Mouse (Mus musculus) intestine, embryonic 16.5 days (tissue): ENCODE measurements around the gene Nudt14. TPM values are rescaled to one million over a fixed set of nuclear protein-coding genes. Genes with fewer than 3 reads are reported as not detected.

ENCODE experiments used
- ATAC-seq: fragments of 200-750 bp; cut with Nextera tagmentation; 2 replicates; pipeline ENCODE4 v1.8.0; 2017; ENCODE audit warnings: moderate TSS enrichment, moderate library complexity
- H3K27ac ChIP-seq: fragments of 300-500 bp; sonication (generic); 2 replicates; pipeline ENCODE4 v1.5.1; 2014; ENCODE audit warnings: mild to moderate bottlenecking, low read length
- H3K27me3 ChIP-seq: fragments of 300-500 bp; sonication (generic); replicated peaks from 2 replicates; pipeline ENCODE4 v1.6.1; 2014; ENCODE audit warnings: low read length, control low read depth, mixed read lengths; ENCODE audit not compliant: control insufficient read depth, insufficient read depth
- H3K36me3 ChIP-seq: fragments of 300-500 bp; sonication (generic); 2 replicates; pipeline ENCODE4 v1.6.1; 2014; ENCODE audit warnings: low read length, control low read depth; ENCODE audit not compliant: control insufficient read depth, insufficient read depth
- H3K4me1 ChIP-seq: fragments of 300-500 bp; sonication (generic); 2 replicates; pipeline ENCODE4 v1.6.1; 2014; ENCODE audit warnings: low read length, control low read depth, mixed read lengths; ENCODE audit not compliant: control insufficient read depth, insufficient read depth
- H3K4me2 ChIP-seq: fragments of 300-500 bp; sonication (generic); 2 replicates; pipeline ENCODE4 v1.6.1; 2014; ENCODE audit warnings: low read depth, low read length, control low read depth
- H3K4me3 ChIP-seq: fragments of 300-500 bp; sonication (generic); 2 replicates; pipeline ENCODE4 v1.5.1; 2014; ENCODE audit warnings: mild to moderate bottlenecking, low read length
- H3K9ac ChIP-seq: fragments of 300-500 bp; sonication (generic); 2 replicates; pipeline ENCODE4 v1.6.1; 2014; ENCODE audit warnings: low read depth, low read length
- H3K9me3 ChIP-seq: fragments of 300-500 bp; sonication (generic); 2 replicates; pipeline ENCODE4 v1.6.1; 2016; ENCODE audit warnings: low read length, control low read depth; ENCODE audit not compliant: control insufficient read depth
- WGBS: fragments of 180-500 bp; shearing (Covaris S2); extraction: QIAGEN DNeasy Blood & Tissue Kit; methylation state at CpG from one replicate; pipeline ENCODE4 v1.1.7; 2014; 5-methylcytosine and 5-hydroxymethylcytosine counted together
- polyA plus RNA-seq: library from polyadenylated mRNA; unstranded; fragments of >200 nt; fragmentation: Nextera tagmentation; extraction: Ambion mirVana; gene quantifications from 2 replicates; pipeline ENCODE4 v1.2.1, GENCODE M21; 2015

Gene Nudt14
- polyA plus RNA-seq, result 100 and 102 TPM in 2 replicates

DNA sequence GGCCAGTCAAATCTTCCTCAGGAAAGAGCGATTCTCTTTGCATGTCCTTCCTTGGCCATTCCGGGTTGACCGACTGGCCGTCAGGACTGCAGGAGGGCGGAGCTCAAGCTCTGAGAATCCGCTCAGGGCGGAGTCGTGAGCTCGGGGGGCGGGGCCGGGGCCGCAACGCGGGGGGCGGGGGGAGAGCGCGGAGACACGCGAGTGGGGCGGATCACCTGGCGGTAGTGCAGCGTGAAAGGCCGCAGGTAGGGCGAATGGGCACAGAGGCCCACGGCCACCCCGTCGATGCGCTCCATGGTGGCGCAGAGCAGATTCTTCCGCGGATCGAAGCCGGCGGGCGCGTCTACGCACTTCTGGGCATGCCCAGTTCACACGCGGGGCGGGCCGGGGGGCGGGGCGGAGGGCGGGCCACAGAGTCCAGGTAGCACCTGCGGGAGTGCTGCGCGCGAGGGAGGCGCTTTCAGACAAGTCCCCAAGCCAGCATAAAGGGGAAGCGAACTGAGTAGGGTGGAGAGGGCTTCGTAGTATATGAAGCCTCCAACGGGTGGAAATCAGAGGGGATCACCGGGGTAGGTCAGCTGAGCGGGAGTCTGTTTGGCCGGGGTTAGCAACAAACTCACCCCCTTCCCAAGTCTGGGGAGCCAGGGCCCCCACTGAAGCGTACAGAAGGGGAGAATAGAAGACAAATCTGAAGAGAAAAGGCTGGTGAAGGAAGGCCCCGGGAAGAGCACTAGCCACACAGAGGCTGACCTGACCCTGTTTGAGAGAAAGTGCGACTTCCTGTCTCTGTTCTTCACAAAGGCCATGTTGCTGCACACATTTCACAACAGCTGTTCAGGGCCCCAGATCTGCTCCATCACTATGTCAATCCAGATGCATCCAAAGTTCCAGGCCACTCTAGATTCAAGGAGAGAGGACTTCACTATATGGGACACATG lies at the start of gene Nudt14:
Gene Nudt14 (minus strand): TSS at position 349 of the 938 bp plus-strand sequence.
- peak within 1 kb of the TSS; percentile 81 for H3K4me2 ChIP-seq
- no peaks in the 10 kb centered on the region for H3K36me3 ChIP-seq
- H3K27me3 ChIP-seq, result no peaks in the 10 kb centered on the region
- WGBS, result 2% methylated on average over 57 of the region's 58 CpGs
- no peaks in the 10 kb centered on the region for H3K9me3 ChIP-seq
- peak within 1 kb of the TSS; percentile 81 for H3K27ac ChIP-seq
- peak within 1 kb of the TSS; percentile 75 for H3K4me3 ChIP-seq
- peak; percentile 92 for ATAC-seq
- peaks cover 24% of the 10 kb centered on the region for H3K4me1 ChIP-seq
- H3K9ac ChIP-seq, result peak within 1 kb of the TSS; percentile 84

- no peak overlapping the region for H3K27ac ChIP-seq
- no peaks in the 10 kb centered on the region for H3K27me3 ChIP-seq
- H3K9ac ChIP-seq, result no peak overlapping the region
- no peak overlapping the region for H3K4me3 ChIP-seq
- H3K36me3 ChIP-seq, result no peaks in the 10 kb centered on the region; the same call in 1 of the 2 replicates
- ATAC-seq, result no peak
- no peak overlapping the region for H3K4me2 ChIP-seq
- 92% methylated on average over 2 of the region's 2 CpGs for WGBS
- H3K9me3 ChIP-seq, result no peaks in the 10 kb centered on the region
- H3K4me1 ChIP-seq, result no peaks in the 10 kb centered on the region
These were observed 49.5 kb upstream of the Nudt14 start for GRCm38 (mm10) chr12:112991444-112991843.

- H3K9me3 ChIP-seq, result no peaks in the 10 kb centered on the region
- WGBS, result 84% methylated on average over 5 of the region's 5 CpGs
- H3K4me2 ChIP-seq, result no peak overlapping the region
- H3K27me3 ChIP-seq, result no peaks in the 10 kb centered on the region
- H3K4me3 ChIP-seq, result no peak overlapping the region
- ATAC-seq, result no peak
- H3K4me1 ChIP-seq, result no peaks in the 10 kb centered on the region
- no peak overlapping the region for H3K27ac ChIP-seq
- H3K36me3 ChIP-seq, result peaks cover under 1% of the 10 kb centered on the region
- no peak overlapping the region for H3K9ac ChIP-seq
These were observed 48.9 kb upstream of the Nudt14 start for GRCm38 (mm10) chr12:112990706-112991405.

DNA sequence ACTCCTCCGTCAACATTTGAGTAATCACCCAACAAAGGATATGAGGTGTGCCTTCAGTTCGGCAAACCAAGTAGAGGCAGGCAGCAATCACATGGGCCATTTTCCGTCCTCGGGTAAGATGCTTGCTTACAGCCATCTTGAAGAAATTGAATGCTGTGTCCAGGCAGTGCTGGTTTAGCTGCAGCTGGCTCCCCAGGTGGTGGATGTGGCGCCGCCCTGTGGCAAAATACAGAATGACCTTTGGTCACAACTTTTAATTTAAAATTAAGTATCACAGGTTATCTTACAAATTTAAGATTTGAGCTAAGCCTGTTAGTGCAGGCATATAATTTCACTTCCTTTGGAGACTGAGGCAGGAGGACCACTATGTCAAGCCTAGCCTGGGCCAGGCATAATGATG lies 46.0 kb upstream of the Nudt14 start:
- H3K27me3 ChIP-seq, result no peaks in the 10 kb centered on the region
- H3K4me1 ChIP-seq, result no peaks in the 10 kb centered on the region
- no peaks in the 10 kb centered on the region for H3K9me3 ChIP-seq
- H3K27ac ChIP-seq, result no peak overlapping the region
- no peak for ATAC-seq
- H3K36me3 ChIP-seq, result peaks cover 6% of the 10 kb centered on the region
- H3K4me3 ChIP-seq, result no peak overlapping the region
- H3K4me2 ChIP-seq, result no peak overlapping the region
- 70% methylated on average over 6 of the region's 6 CpGs for WGBS
- H3K9ac ChIP-seq, result no peak overlapping the region

DNA sequence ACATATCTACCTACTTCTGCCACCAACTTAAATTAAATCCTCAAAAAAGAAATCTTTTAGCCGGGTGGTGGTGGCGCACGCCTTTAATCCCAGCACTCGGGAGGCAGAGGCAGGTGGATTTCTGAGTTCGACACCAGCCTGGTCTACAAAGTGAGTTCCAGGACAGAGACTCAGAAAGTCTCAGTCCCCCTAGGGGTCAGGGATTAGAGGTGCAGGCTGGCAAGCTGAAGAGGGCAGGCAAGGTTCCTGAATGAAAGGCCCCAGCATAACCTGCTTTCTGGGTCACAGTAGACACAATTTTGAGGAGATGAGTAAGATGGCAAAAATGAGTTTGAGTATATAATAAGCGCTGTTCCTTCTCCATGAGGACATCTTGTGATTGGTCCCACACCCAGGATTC lies 43.4 kb upstream of the Nudt14 start:
- no peak overlapping the region for H3K27ac ChIP-seq
- H3K4me3 ChIP-seq, result no peak overlapping the region
- no peak overlapping the region for H3K9ac ChIP-seq
- WGBS, result 92% methylated on average over 6 of the region's 6 CpGs
- H3K36me3 ChIP-seq, result peaks cover 6% of the 10 kb centered on the region; the same call in 1 of the 2 replicates
- no peaks in the 10 kb centered on the region for H3K4me1 ChIP-seq
- H3K9me3 ChIP-seq, result no peaks in the 10 kb centered on the region
- H3K27me3 ChIP-seq, result no peaks in the 10 kb centered on the region
- no peak for ATAC-seq
- no peak overlapping the region for H3K4me2 ChIP-seq

DNA sequence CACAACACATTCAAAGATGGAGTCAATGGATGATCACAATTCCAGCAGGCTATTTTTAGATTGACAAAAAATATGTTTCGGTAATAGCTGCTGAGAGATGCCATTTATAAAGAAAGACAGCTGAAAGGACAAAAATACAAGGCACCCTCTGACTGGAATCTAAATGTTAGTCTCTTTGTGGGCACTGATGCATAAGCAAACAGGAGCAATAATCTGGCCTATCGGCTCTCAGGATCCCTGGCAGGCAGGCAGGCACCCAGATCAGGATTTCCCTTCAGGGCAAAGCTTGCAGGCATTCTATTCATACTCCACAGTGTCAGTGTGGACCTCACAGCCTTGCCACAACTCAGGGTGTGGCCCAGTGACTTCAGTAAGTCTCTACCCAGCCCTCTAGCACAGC lies 40.1 kb upstream of the Nudt14 start:
- Histone ChIP-seq H3K27me3 (no peaks in the 10 kb centered on the region), H3K9me3 (no peaks in the 10 kb centered on the region), H3K4me3 (no peak overlapping the region), H3K9ac (no peak overlapping the region), H3K27ac (no peak overlapping the region), H3K4me1 (peaks cover 5% of the 10 kb centered on the region), H3K4me2 (no peak overlapping the region), H3K36me3 (peaks cover 9% of the 10 kb centered on the region; the same call in 1 of the 2 replicates)
- ATAC-seq, result no peak
- WGBS, result 80% methylated on average over 2 of the region's 2 CpGs

GRCm38 (mm10) chr12:112977156-112977555 lies 35.2 kb upstream of the Nudt14 start:
- Histone ChIP-seq H3K9me3 (no peaks in the 10 kb centered on the region), H3K9ac (peak overlapping the region; percentile 85), H3K4me1 (peaks cover 12% of the 10 kb centered on the region), H3K36me3 (peaks cover 8% of the 10 kb centered on the region; the same call in 1 of the 2 replicates), H3K27me3 (no peaks in the 10 kb centered on the region), H3K27ac (peak overlapping the region; percentile 87), H3K4me3 (peak overlapping the region; percentile 73), H3K4me2 (peak overlapping the region; percentile 86)
- 40% methylated on average over 12 of the region's 12 CpGs for WGBS
- ATAC-seq, result peak; percentile 4; the same call in 1 of the 2 replicates

DNA sequence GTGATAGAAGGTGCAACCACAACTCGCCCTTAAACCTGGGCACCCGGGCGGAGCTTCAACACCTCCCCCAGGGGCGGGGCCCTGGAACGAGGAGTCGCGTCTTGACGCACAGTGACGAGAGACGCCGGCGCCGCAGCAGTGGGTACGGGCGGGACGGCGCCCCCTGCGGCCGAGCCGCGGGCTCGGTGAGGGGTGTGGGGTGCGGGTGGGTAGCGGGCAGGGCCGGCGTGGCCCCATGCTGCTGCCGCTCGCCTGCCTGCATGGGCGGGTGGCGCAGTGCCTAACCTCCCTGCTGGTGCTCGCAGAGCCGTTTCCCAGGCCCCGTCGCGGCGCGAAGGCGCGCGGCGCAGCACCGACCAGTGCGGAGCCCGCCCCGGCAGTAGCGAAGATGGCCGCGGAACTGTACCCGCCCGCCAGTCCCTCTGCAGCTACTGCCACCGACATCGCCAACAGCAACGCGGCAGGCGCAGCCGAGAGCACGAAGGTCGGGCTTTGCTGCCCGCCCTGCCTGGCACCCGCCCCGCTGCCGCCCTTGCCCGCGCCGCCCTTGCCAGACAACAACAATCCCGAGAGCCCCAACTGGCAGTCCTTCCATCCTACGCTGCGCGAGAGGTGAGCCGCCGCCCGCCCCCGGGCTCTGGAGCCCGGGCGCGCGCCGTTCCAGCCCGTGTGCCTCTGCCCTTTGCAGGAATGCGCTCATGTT lies 34.6 kb upstream of the Nudt14 start, which contains the start of gene Btbd6:
Gene Btbd6 (plus strand): TSS at position 112 of the 703 bp plus-strand sequence.
- peaks cover 12% of the 10 kb centered on the region; the same call in 1 of the 2 replicates for H3K36me3 ChIP-seq
- peak within 1 kb of the TSS; percentile 86 for H3K4me2 ChIP-seq
- H3K27me3 ChIP-seq, result no peaks in the 10 kb centered on the region
- under 1% methylated on average over 79 of the region's 80 CpGs for WGBS
- H3K9ac ChIP-seq, result peak within 1 kb of the TSS; percentile 85
- H3K9me3 ChIP-seq, result no peaks in the 10 kb centered on the region
- H3K4me3 ChIP-seq, result peak within 1 kb of the TSS; percentile 73
- peak; percentile 98 for ATAC-seq
- peaks cover 12% of the 10 kb centered on the region for H3K4me1 ChIP-seq
- peak within 1 kb of the TSS; percentile 87 for H3K27ac ChIP-seq

DNA sequence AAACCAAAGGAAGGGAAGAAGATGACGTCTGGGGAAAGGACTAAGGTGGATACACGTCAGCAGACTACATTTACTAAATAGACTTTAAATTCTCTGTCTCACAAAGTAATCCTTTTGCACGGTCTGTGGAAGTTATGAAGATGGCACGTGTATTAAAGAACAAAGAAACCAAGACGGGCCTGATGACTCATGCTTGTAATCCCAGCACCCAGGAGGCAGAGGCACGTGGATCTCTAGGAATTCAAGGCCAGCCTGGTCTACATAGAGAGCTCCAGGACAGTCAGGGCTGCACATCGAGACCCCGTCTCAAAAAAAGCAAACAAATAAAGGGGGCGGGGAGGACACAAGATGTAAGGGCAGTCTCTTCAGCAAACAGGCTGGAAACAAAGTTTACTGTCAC lies 32.8 kb upstream of the Nudt14 start:
- Histone ChIP-seq H3K9me3 (no peaks in the 10 kb centered on the region), H3K9ac (no peak overlapping the region), H3K4me1 (peaks cover 12% of the 10 kb centered on the region), H3K4me3 (no peak overlapping the region), H3K4me2 (no peak overlapping the region), H3K27ac (no peak overlapping the region), H3K27me3 (no peaks in the 10 kb centered on the region), H3K36me3 (peaks cover 18% of the 10 kb centered on the region)
- ATAC-seq, result no peak
- WGBS, result 87% methylated on average over 9 of the region's 9 CpGs
